Mouse (Mus musculus) lung, postnatal 25 days (tissue): Measurements from ENCODE around the gene Abhd16a.

Experiments
- DNase-seq: peaks from one replicate; pipeline ENCODE4 v3.0.0; 2022; ENCODE audit warnings: low spot score

Gene Abhd16a

DNA sequence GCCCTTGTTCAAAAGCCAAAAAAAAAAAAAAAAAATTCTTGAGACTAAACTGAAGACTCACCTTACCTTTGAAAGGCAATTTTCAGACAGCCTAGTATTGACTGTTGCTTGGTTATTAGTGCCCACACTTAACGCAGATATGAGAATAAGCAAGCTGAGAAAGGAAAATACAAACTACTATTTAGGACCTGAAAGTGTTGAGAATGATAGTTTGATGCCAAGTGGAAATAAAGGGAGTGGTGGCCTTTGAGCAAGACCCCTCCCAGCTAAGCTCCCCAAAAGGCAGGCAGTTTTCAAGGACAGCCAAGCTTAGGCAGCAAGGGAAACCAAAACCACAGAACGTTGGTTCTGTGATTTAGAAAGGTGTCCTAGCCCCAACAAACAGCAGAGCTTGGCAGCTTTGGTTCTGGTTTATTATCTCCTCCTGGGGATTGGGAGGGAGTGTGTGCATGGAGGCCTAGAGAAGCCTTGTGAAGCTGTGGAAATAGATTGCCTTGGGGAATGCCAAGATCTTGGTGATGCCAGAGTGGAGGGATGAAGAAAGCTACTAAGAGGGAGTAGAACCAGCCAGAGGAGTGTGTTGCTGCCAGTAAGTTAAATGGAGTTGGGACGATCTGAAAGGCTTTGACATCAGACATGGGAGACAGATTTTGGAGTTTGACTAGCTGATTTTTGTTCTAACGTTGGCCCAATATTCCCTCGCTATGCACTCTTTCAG lies 59.0 kb downstream of the Abhd16a start:
- DNase-seq, result no peak

GRCm38 (mm10) chr17:35152121-35152520 lies 63.1 kb downstream of the Abhd16a start:
- no peak for DNase-seq
